8 mouse cellular contexts compared by ENCODE assay signal in genomic region chrX:95166317-95166716, GRCm38 (mm10). TPM values are rescaled to one million over a fixed set of nuclear protein-coding genes. Genes with fewer than 3 reads are reported as not detected.
DNase-seq lines count a peak whose midpoint lies in the region; ATAC-seq and TF ChIP-seq lines count a peak whose summit lies in the region.

No protein-coding gene starts in this region.

- H3K27me3 ChIP-seq in MEL (ENCODE audit: control insufficient read depth in 1 of 2, insufficient read depth in 2 of 2, low read length in 2 of 2), result no peaks in the 10 kb centered on the region
- no peaks in the 10 kb centered on the region for H3K27me3 ChIP-seq in cerebellum, adult 2 months (ENCODE audit: control insufficient read depth, insufficient read depth, low read length)
- H3K27me3 ChIP-seq in hindbrain, embryonic 12.5 days, result 0 out of 2 replicates have a peak, but pooled peaks cover 3% of the 10 kb centered on the region

- WGBS in cerebellum, adult 2 months, result 2% methylated on average over 16 of the region's 16 CpGs
- WGBS in hindbrain, embryonic 12.5 days, result 16% methylated on average over 16 of the region's 16 CpGs

- no peaks in the 10 kb centered on the region for H3K9me3 ChIP-seq in MEL (replicated peaks; ENCODE audit: insufficient read depth, low read length)
- H3K9me3 ChIP-seq in hindbrain, embryonic 12.5 days (replicated peaks), result no peaks in the 10 kb centered on the region

- H3K79me2 ChIP-seq in MEL (ENCODE audit: control insufficient read depth, insufficient read depth, low read length, poor library complexity), result no peaks in the 10 kb centered on the region

- TF ChIP-seq POLR2A in MEL (IDR thresholded peaks at IDR 0.05; ENCODE audit: control insufficient read depth in 1 of 2, insufficient read depth in 1 of 2, low read depth in 1 of 2, low read length in 2 of 2, poor library complexity in 1 of 2), result no peak; a peak in 1 of 4 replicates
- TF ChIP-seq POLR2A in cerebellum, adult 2 months (IDR thresholded peaks at IDR 0.05; ENCODE audit: borderline replicate concordance, insufficient read depth, low read length), result peak; percentile 70; the same call in 1 of the 2 replicates

- peak overlapping the region; percentile 58 for H3K4me2 ChIP-seq in hindbrain, embryonic 12.5 days (replicated peaks)

- ATAC-seq in hindbrain, embryonic 12.5 days (ENCODE audit: low FRiP score), result peak; percentile 100

- peak; percentile 88 for DNase-seq in MEL (ENCODE audit: low read depth, low spot score)
- DNase-seq in cerebellum, adult 2 months, result peak; percentile 84 to 94
- peak; percentile 92 for DNase-seq in frontal cortex, adult 2 months (ENCODE audit: extremely low spot score in 1 of 2, low spot score in 1 of 2)
- peak; percentile 75 to 92 for DNase-seq in layer of hippocampus, postnatal 14 days (ENCODE audit: low spot score in 2 of 2)
- peak; percentile 76 for DNase-seq in lung, postnatal 14 days
- peak; percentile 48 for DNase-seq in retina, adult 2 months (ENCODE audit: low read depth, low spot score)
- DNase-seq in thymus, postnatal 36 days, result peak; percentile 75 to 85

- H3K9ac ChIP-seq in MEL (ENCODE audit: control insufficient read depth, low read depth, low read length, poor library complexity, severe bottlenecking), result peak overlapping the region; percentile 67
- peak overlapping the region; percentile 67 for H3K9ac ChIP-seq in hindbrain, embryonic 12.5 days

- no peak overlapping the region for H3K27ac ChIP-seq in MEL (ENCODE audit: control insufficient read depth, low read depth, low read length)
- H3K27ac ChIP-seq in cerebellum, adult 2 months (ENCODE audit: insufficient read depth, low read length), result peak overlapping the region; percentile 89
- peak overlapping the region; percentile 90 for H3K27ac ChIP-seq in hindbrain, embryonic 12.5 days

- no peak for TF ChIP-seq CTCF in MEL (IDR thresholded peaks at IDR 0.05 in 2 of 3, conservative IDR thresholded peaks at IDR 0.05 in 1 of 3; ENCODE audit: control insufficient read depth in 1 of 3, insufficient read depth in 1 of 3, low read depth in 2 of 3, low read length in 3 of 3, poor library complexity in 1 of 3, severe bottlenecking in 1 of 3)
- no peak for TF ChIP-seq CTCF in cerebellum, adult 2 months (IDR thresholded peaks at IDR 0.05; ENCODE audit: borderline replicate concordance, insufficient read depth, low read depth, low read length)

- H3K36me3 ChIP-seq in MEL (ENCODE audit: control insufficient read depth in 1 of 2, insufficient read depth in 2 of 2, low read length in 2 of 2), result no peaks in the 10 kb centered on the region
- H3K36me3 ChIP-seq in hindbrain, embryonic 12.5 days, result no peaks in the 10 kb centered on the region

- no peak for TF ChIP-seq EP300 in MEL (IDR thresholded peaks at IDR 0.05; ENCODE audit: low read depth in 1 of 2, low read length in 2 of 2)

- H3K4me3 ChIP-seq in MEL (ENCODE audit: control insufficient read depth in 1 of 2, insufficient read depth in 1 of 2, low read depth in 2 of 2, low read length in 2 of 2), result peak overlapping the region; percentile 65 to 75
- peak overlapping the region; percentile 81 for H3K4me3 ChIP-seq in cerebellum, adult 2 months (replicated peaks; ENCODE audit: insufficient read depth, low read depth, low read length)
- peak overlapping the region; percentile 43 for H3K4me3 ChIP-seq in hindbrain, embryonic 12.5 days

- peaks cover 0 to 4% of the 10 kb centered on the region in 2 experiments; a peak in 1 of 4 replicates for H3K4me1 ChIP-seq in MEL (ENCODE audit: control insufficient read depth in 1 of 2, insufficient read depth in 2 of 2, low read length in 2 of 2)
- no peaks in the 10 kb centered on the region; the same call in 1 of the 2 replicates for H3K4me1 ChIP-seq in cerebellum, adult 2 months (ENCODE audit: control insufficient read depth, insufficient read depth, low read length)
- no peaks in the 10 kb centered on the region for H3K4me1 ChIP-seq in hindbrain, embryonic 12.5 days

- TF ChIP-seq RAD21 in MEL (IDR thresholded peaks at IDR 0.05; ENCODE audit: low read depth, low read length), result no peak

TF ChIP-seq in MEL, 35 proteins besides CTCF, POLR2A, EP300 and RAD21:
- TF ChIP-seq TAL1 (IDR thresholded peaks at IDR 0.05; ENCODE audit: low read length), result no peak
- TF ChIP-seq SMC3 (IDR thresholded peaks at IDR 0.05; ENCODE audit: low read depth, low read length), result no peak
- peak; percentile 68 for TF ChIP-seq NRF1 (IDR thresholded peaks at IDR 0.05; ENCODE audit: insufficient read depth, low read depth, low read length, poor library complexity, severe bottlenecking)
- no peak for TF ChIP-seq POLR2AphosphoS5 (IDR thresholded peaks at IDR 0.05; ENCODE audit: borderline replicate concordance, low read depth, low read length)
- TF ChIP-seq ZMIZ1 (IDR thresholded peaks at IDR 0.05; ENCODE audit: low read depth, low read length), result no peak
- 0 out of 2 replicates have a peak, but pooled peaks have one; percentile 16 for TF ChIP-seq SIN3A (IDR thresholded peaks at IDR 0.05; ENCODE audit: low read length)
- 0 out of 2 replicates have a peak, but pooled peaks have one; percentile 46 for TF ChIP-seq HCFC1 (IDR thresholded peaks at IDR 0.05; ENCODE audit: low read depth, low read length)
- TF ChIP-seq NELFE (IDR thresholded peaks at IDR 0.05; ENCODE audit: low read depth, low read length), result 0 out of 2 replicates have a peak, but pooled peaks have one; percentile 20
- TF ChIP-seq GABPA (IDR thresholded peaks at IDR 0.05; ENCODE audit: low read depth, low read length), result no peak
- TF ChIP-seq MAZ (IDR thresholded peaks at IDR 0.05; ENCODE audit: low read depth, low read length), result peak; percentile 48; the same call in 1 of the 2 replicates
- no peak for TF ChIP-seq GATA1 (IDR thresholded peaks at IDR 0.05; ENCODE audit: low read depth, low read length)
- TF ChIP-seq CHD2 (IDR thresholded peaks at IDR 0.05; ENCODE audit: low read length), result peak; percentile 69; the same call in 1 of the 2 replicates
- TF ChIP-seq MYC (IDR thresholded peaks at IDR 0.05; ENCODE audit: low read depth, low read length), result no peak
- no peak for TF ChIP-seq JUND (IDR thresholded peaks at IDR 0.05; ENCODE audit: low read depth, low read length)
- TF ChIP-seq ZKSCAN1 (IDR thresholded peaks at IDR 0.05; ENCODE audit: low read depth, low read length), result no peak
- TF ChIP-seq MYB (IDR thresholded peaks at IDR 0.05; ENCODE audit: low read depth, low read length), result no peak
- no peak for TF ChIP-seq ZC3H11A (IDR thresholded peaks at IDR 0.05; ENCODE audit: low read depth, low read length)
- TF ChIP-seq USF2 (IDR thresholded peaks at IDR 0.05; ENCODE audit: borderline replicate concordance in 1 of 2, insufficient read depth in 1 of 2, low read depth in 1 of 2, low read length in 2 of 2), result no peak
- TF ChIP-seq BHLHE40 (IDR thresholded peaks at IDR 0.05; ENCODE audit: borderline replicate concordance, low read depth, low read length), result no peak
- no peak for TF ChIP-seq ELF1 (IDR thresholded peaks at IDR 0.05; ENCODE audit: low read depth, low read length)
- no peak for TF ChIP-seq TCF12 (IDR thresholded peaks at IDR 0.05; ENCODE audit: low read depth, low read length)
- no peak for TF ChIP-seq ZNF384 (IDR thresholded peaks at IDR 0.05; ENCODE audit: low read depth, low read length)
- no peak for TF ChIP-seq RCOR1 (IDR thresholded peaks at IDR 0.05; ENCODE audit: low read depth, low read length)
- 0 out of 2 replicates have a peak, but pooled peaks have one; percentile 14 for TF ChIP-seq ETS1 (IDR thresholded peaks at IDR 0.05; ENCODE audit: low read depth, low read length)
- no peak for TF ChIP-seq MAX (IDR thresholded peaks at IDR 0.05; ENCODE audit: low read length)
- TF ChIP-seq USF1 (IDR thresholded peaks at IDR 0.05; ENCODE audit: low read depth, low read length), result no peak
- TF ChIP-seq CHD1 (IDR thresholded peaks at IDR 0.05; ENCODE audit: low read depth, low read length), result 0 out of 2 replicates have a peak, but pooled peaks have one; percentile 70
- no peak for TF ChIP-seq POLR2AphosphoS2 (IDR thresholded peaks at IDR 0.05; ENCODE audit: low read length)
- TF ChIP-seq MAFK (IDR thresholded peaks at IDR 0.05; ENCODE audit: borderline replicate concordance, low read depth, low read length), result no peak
- no peak for TF ChIP-seq TBP (IDR thresholded peaks at IDR 0.05; ENCODE audit: low read depth, low read length)

RNA-seq across cellular contexts. Expression of gene Arhgef9, which starts 30.3 kb away (rescaled TPM):
- 0.08 TPM in 1 of 2 replicates, not detected in the other for total RNA-seq in MEL (2012; rRNA removed)
- not detected for polyA plus RNA-seq in MEL (2012; ENCODE audit: insufficient read depth in 1 of 2, insufficient read length in 2 of 2, low read depth in 1 of 2, low replicate concordance in 2 of 2, missing spikeins in 1 of 2)
- 106 and 114 TPM in 2 replicates for polyA plus RNA-seq in cerebellum, adult 2 months (2012; rRNA removed)
- 165 and 177 TPM in 2 replicates for polyA plus RNA-seq in frontal cortex, adult 2 months (2012; rRNA removed)
- 30.8 and 35.6 TPM in 2 replicates for polyA plus RNA-seq in hindbrain, embryonic 12.5 days (2016; fragmentation: Nextera tagmentation; extraction: Ambion mirVana)
- total RNA-seq in layer of hippocampus, postnatal 14 days (2021), result 100 to 1,000 TPM; 223 to 242 TPM

Comparison
In these comparisons a context has a peak if more than half of its experiments do, and no peak if none do; other contexts are left out.
1. RNA of gene Arhgef9, which starts 30.3 kb away (polyA plus RNA-seq): 165 to 177 TPM in frontal cortex, adult 2 months, 106 to 114 TPM in cerebellum, adult 2 months and 30.8 to 35.6 TPM in hindbrain, embryonic 12.5 days; not detected in MEL; every median in the first group is over 10 times any median in the second.
2. Peak in every context shown above with its lines, with median percentiles within 50 percentile points of each other: DNase-seq and H3K4me3 ChIP-seq.